Mouse (Mus musculus) kidney, postnatal 14 days (tissue): ENCODE measurements around the gene Fem1a.

Experiments
- DNase-seq: peaks from one replicate; pipeline ENCODE4 v3.0.0; 2022; ENCODE audit warnings: mixed read lengths

Gene Fem1a

GRCm38 (mm10) chr17:56305826-56306225, 49.2 kb downstream of the Fem1a start:
- peak; percentile 62 for DNase-seq

- peak; percentile 76 for DNase-seq
Measured at GRCm38 (mm10) chr17:56308088-56308487, 51.5 kb downstream of the Fem1a start.

GRCm38 (mm10) chr17:56309191-56309945, 52.8 kb downstream of the Fem1a start:
- no peak for DNase-seq
